Mouse (Mus musculus): Measurements from ENCODE around the gene Boc. TPM values are rescaled to one million over a fixed set of nuclear protein-coding genes. Genes with fewer than 3 reads are reported as not detected.

The Boc gene
- total RNA-seq (2012; rRNA removed) = 5.4 TPM in 2 replicates

- peak; percentile 31 for DNase-seq (ENCODE audit: low read depth, low spot score)
- no peak for TF ChIP-seq ZNF384 (IDR thresholded peaks at IDR 0.05; ENCODE audit: low read depth, low read length)
- TF ChIP-seq CHD2 (IDR thresholded peaks at IDR 0.05; ENCODE audit: low read depth, low read length) = no peak
- no peak for TF ChIP-seq HCFC1 (IDR thresholded peaks at IDR 0.05; ENCODE audit: borderline replicate concordance, insufficient read depth, low read length)
- no peak for TF ChIP-seq ZC3H11A (IDR thresholded peaks at IDR 0.05; ENCODE audit: borderline replicate concordance, low read depth, low read length)
- no peak for TF ChIP-seq MAFK (IDR thresholded peaks at IDR 0.05; ENCODE audit: insufficient read depth, low read depth, low read length)
- peaks cover 0 to 2% of the 10 kb centered on the region in 2 experiments; a peak in 1 of 4 replicates for H3K4me1 ChIP-seq (ENCODE audit: control insufficient read depth in 2 of 2, insufficient read depth in 2 of 2, low read length in 2 of 2, poor library complexity in 1 of 2)
- no peaks in the 10 kb centered on the region for H3K36me3 ChIP-seq (ENCODE audit: control insufficient read depth, insufficient read depth, low read length, poor library complexity, severe bottlenecking)
- H3K4me3 ChIP-seq (ENCODE audit: insufficient read depth in 1 of 2, low read depth in 1 of 2, low read length in 2 of 2, poor library complexity in 1 of 2, severe bottlenecking in 1 of 2) = peak within 1 kb of the TSS; percentile 81 to 82
- H3K9me3 ChIP-seq (ENCODE audit: control insufficient read depth, insufficient read depth, low read depth, low read length) = no peaks in the 10 kb centered on the region
- H3K27ac ChIP-seq (ENCODE audit: insufficient read depth, low read depth, low read length, poor library complexity, severe bottlenecking) = no peak within 1 kb of the TSS
- peak within 1 kb of the TSS; percentile 54 for H3K9ac ChIP-seq (ENCODE audit: insufficient read depth, low read depth, low read length, poor library complexity, severe bottlenecking)
- in situ Hi-C loops (cut with MboI; ENCODE audit: low sequenced_read_pairs in 2 of 2, unreplicated experiment in 2 of 2) = no loop called here
Observed at GRCm38 (mm10) chr16:44558471-44559329, at the start of gene Boc. Gene Boc, minus strand, starts transcription at chr16:44558897.

- no peak for DNase-seq (ENCODE audit: low read depth, low spot score)
- Histone ChIP-seq H3K9ac (ENCODE audit: insufficient read depth, low read depth, low read length, poor library complexity, severe bottlenecking) (no peak overlapping the region), H3K4me1 (ENCODE audit: control insufficient read depth in 2 of 2, insufficient read depth in 2 of 2, low read length in 2 of 2, poor library complexity in 1 of 2) (peaks cover 1 to 4% of the 10 kb centered on the region in 2 experiments; a peak in 2 of 4 replicates), H3K4me3 (ENCODE audit: insufficient read depth in 1 of 2, low read depth in 1 of 2, low read length in 2 of 2, poor library complexity in 1 of 2, severe bottlenecking in 1 of 2) (no peak overlapping the region), H3K36me3 (ENCODE audit: control insufficient read depth, insufficient read depth, low read length, poor library complexity, severe bottlenecking) (no peaks in the 10 kb centered on the region), H3K27ac (ENCODE audit: insufficient read depth, low read depth, low read length, poor library complexity, severe bottlenecking) (no peak overlapping the region), H3K9me3 (ENCODE audit: control insufficient read depth, insufficient read depth, low read depth, low read length) (no peaks in the 10 kb centered on the region)
- TF ChIP-seq CHD2 (IDR thresholded peaks at IDR 0.05; ENCODE audit: low read depth, low read length) = no peak
- no peak for TF ChIP-seq MAFK (IDR thresholded peaks at IDR 0.05; ENCODE audit: insufficient read depth, low read depth, low read length)
- TF ChIP-seq ZC3H11A (IDR thresholded peaks at IDR 0.05; ENCODE audit: borderline replicate concordance, low read depth, low read length) = no peak
- TF ChIP-seq ZNF384 (IDR thresholded peaks at IDR 0.05; ENCODE audit: low read depth, low read length) = no peak
- TF ChIP-seq HCFC1 (IDR thresholded peaks at IDR 0.05; ENCODE audit: borderline replicate concordance, insufficient read depth, low read length) = no peak
- in situ Hi-C loops (cut with MboI; ENCODE audit: low sequenced_read_pairs in 2 of 2, unreplicated experiment in 2 of 2) = no loop called here
Observed at GRCm38 (mm10) chr16:44606643-44607042, 47.9 kb upstream of the Boc start.

GRCm38 (mm10) chr16:44604021-44604616 lies 45.4 kb upstream of the Boc start:
- peaks cover 2 to 9% of the 10 kb centered on the region in 2 experiments; a peak in 2 of 4 replicates for H3K4me1 ChIP-seq (ENCODE audit: control insufficient read depth in 2 of 2, insufficient read depth in 2 of 2, low read length in 2 of 2, poor library complexity in 1 of 2)
- DNase-seq (ENCODE audit: low read depth, low spot score) = no peak

GRCm38 (mm10) chr16:44601999-44602794 lies 43.5 kb upstream of the Boc start:
- TF ChIP-seq ZC3H11A (IDR thresholded peaks at IDR 0.05; ENCODE audit: borderline replicate concordance, low read depth, low read length) (no peak), HCFC1 (IDR thresholded peaks at IDR 0.05; ENCODE audit: borderline replicate concordance, insufficient read depth, low read length) (no peak), MAFK (IDR thresholded peaks at IDR 0.05; ENCODE audit: insufficient read depth, low read depth, low read length) (no peak), ZNF384 (IDR thresholded peaks at IDR 0.05; ENCODE audit: low read depth, low read length) (no peak), CHD2 (IDR thresholded peaks at IDR 0.05; ENCODE audit: low read depth, low read length) (no peak)
- DNase-seq (ENCODE audit: low read depth, low spot score) = no peak
- H3K9me3 ChIP-seq (ENCODE audit: control insufficient read depth, insufficient read depth, low read depth, low read length) = no peaks in the 10 kb centered on the region
- in situ Hi-C loops (cut with MboI; ENCODE audit: low sequenced_read_pairs in 2 of 2, unreplicated experiment in 2 of 2) = no loop called here
- no peak overlapping the region for H3K9ac ChIP-seq (ENCODE audit: insufficient read depth, low read depth, low read length, poor library complexity, severe bottlenecking)
- no peak overlapping the region for H3K4me3 ChIP-seq (ENCODE audit: insufficient read depth in 1 of 2, low read depth in 1 of 2, low read length in 2 of 2, poor library complexity in 1 of 2, severe bottlenecking in 1 of 2)
- no peaks in the 10 kb centered on the region for H3K36me3 ChIP-seq (ENCODE audit: control insufficient read depth, insufficient read depth, low read length, poor library complexity, severe bottlenecking)
- H3K27ac ChIP-seq (ENCODE audit: insufficient read depth, low read depth, low read length, poor library complexity, severe bottlenecking) = no peak overlapping the region
- H3K4me1 ChIP-seq (ENCODE audit: control insufficient read depth in 2 of 2, insufficient read depth in 2 of 2, low read length in 2 of 2, poor library complexity in 1 of 2) = peaks cover 2 to 9% of the 10 kb centered on the region in 2 experiments; a peak in 2 of 4 replicates

More at GRCm38 (mm10) chr16:44604021-44604616, 45.4 kb upstream of the Boc start:
- TF ChIP-seq HCFC1 (IDR thresholded peaks at IDR 0.05; ENCODE audit: borderline replicate concordance, insufficient read depth, low read length) (no peak), ZC3H11A (IDR thresholded peaks at IDR 0.05; ENCODE audit: borderline replicate concordance, low read depth, low read length) (no peak), CHD2 (IDR thresholded peaks at IDR 0.05; ENCODE audit: low read depth, low read length) (no peak), MAFK (IDR thresholded peaks at IDR 0.05; ENCODE audit: insufficient read depth, low read depth, low read length) (no peak), ZNF384 (IDR thresholded peaks at IDR 0.05; ENCODE audit: low read depth, low read length) (no peak)
- Histone ChIP-seq H3K9me3 (ENCODE audit: control insufficient read depth, insufficient read depth, low read depth, low read length) (no peaks in the 10 kb centered on the region), H3K27ac (ENCODE audit: insufficient read depth, low read depth, low read length, poor library complexity, severe bottlenecking) (no peak overlapping the region), H3K36me3 (ENCODE audit: control insufficient read depth, insufficient read depth, low read length, poor library complexity, severe bottlenecking) (no peaks in the 10 kb centered on the region), H3K9ac (ENCODE audit: insufficient read depth, low read depth, low read length, poor library complexity, severe bottlenecking) (no peak overlapping the region), H3K4me3 (ENCODE audit: insufficient read depth in 1 of 2, low read depth in 1 of 2, low read length in 2 of 2, poor library complexity in 1 of 2, severe bottlenecking in 1 of 2) (no peak overlapping the region)
- in situ Hi-C loops (cut with MboI; ENCODE audit: low sequenced_read_pairs in 2 of 2, unreplicated experiment in 2 of 2) = no loop called here
